Mouse (Mus musculus): ENCODE measurements around the gene Bphl. TPM values are rescaled to one million over a fixed set of nuclear protein-coding genes. Genes with fewer than 3 reads are reported as not detected.
"Not testable (repeated sequence)": the region's sequence is repeated elsewhere in the genome, so short reads cannot be mapped to it uniquely, and the experiment has no call there.

Gene Bphl
- polyA plus RNA-seq, 1 experiment from 2014 or later, result 60.4 TPM

DNA sequence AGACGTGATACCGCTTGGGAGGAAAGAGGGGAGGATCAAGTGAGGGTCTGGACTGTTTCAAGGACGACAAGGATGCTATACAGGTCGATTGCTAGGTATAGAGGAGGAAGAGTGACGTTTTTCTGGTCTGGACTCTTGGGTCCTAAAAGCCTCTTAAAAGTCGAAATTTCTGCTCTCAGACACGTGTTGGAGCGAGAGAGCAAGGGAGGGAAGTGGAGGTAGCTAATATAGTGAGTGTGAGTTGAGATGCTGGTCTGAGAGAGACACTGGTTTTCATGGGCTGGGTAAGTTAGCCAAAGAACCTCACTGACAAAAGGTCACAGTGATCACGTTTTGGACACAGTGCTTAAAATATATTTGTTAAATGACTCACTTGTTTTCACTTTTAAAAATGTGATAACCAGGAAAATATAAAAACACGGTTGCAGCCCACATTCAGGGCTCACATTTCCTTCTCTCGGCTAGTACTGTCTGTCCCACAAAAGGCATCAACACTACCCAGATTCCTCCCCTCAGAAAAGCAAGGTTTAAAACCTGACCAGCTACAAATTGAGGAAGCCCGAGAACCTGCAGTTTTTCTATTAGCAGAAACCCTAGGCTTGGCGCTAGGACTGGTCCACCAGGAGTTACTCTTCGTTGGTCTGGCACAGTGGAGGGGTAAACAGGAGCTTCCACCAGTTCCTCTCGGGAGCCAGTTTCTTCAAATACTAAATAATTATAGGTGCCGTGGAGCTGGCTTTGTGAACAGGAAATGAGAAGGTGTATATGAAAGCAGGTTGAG, 41.3 kb downstream of the Bphl start:
- Histone ChIP-seq H3K9ac (0 out of 2 replicates have a peak overlapping the region, but pooled peaks have one; percentile 67), H3K9me3 (no peaks in the 10 kb centered on the region), H3K27ac (no peak overlapping the region), H3K36me3 (no peaks in the 10 kb centered on the region), H3K4me2 (replicated peaks) (peak overlapping the region; percentile 94), H3K27me3 (replicated peaks) (no peaks in the 10 kb centered on the region), H3K4me3 (replicated peaks) (peak overlapping the region; percentile 72; the same call in 1 of the 2 replicates), H3K4me1 (replicated peaks) (0 out of 2 replicates have a peak, but pooled peaks cover 10% of the 10 kb centered on the region)
- peak; percentile 36; the same call in 1 of the 2 replicates for ATAC-seq
- 37% methylated on average over 16 of the region's 16 CpGs for WGBS

DNA sequence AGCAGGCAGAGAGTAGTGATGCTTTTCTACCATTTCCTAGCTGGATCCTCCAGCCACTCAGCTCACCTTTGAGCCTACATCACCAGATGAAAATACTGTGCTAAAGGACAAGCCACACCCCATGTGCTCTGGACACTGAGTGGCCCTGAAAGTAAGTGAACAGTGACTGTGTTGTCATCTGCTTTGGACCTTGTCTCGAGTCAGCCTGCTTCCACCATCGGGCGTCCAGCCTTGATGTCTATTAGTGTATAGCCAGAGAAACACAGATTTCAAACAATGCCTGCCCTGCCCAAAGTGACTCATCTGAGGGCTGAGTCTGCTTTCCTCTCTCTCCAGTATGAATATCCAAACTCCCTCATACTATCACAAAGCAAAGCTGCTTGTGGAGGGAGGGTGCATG, 42.4 kb downstream of the Bphl start:
- Histone ChIP-seq H3K9ac (no peak overlapping the region), H3K4me3 (replicated peaks) (no peak overlapping the region), H3K36me3 (no peaks in the 10 kb centered on the region), H3K27me3 (replicated peaks) (no peaks in the 10 kb centered on the region), H3K4me1 (replicated peaks) (0 out of 2 replicates have a peak, but pooled peaks cover 10% of the 10 kb centered on the region), H3K9me3 (no peaks in the 10 kb centered on the region), H3K4me2 (replicated peaks) (no peak overlapping the region), H3K27ac (no peak overlapping the region)
- no peak for ATAC-seq
- 75% methylated on average over 3 of the region's 3 CpGs for WGBS

DNA sequence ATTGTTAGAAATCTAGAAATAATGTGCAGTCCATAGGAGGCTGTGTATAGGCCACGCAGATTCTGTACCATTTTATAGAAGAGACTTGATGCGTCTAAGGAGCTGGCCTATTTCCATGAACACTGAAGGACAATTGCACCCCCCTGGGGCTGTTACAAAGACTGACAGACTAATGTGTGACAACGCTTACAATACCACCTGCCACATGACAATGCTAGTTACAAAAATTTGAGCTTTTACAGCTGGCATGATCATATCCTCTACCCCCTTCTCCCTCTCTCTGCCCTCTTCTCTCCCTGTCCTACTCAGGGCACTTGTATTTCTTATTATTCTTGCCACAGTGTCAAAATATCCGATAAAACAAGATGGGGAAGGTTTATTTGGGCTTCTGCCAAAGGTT, 44.5 kb downstream of the Bphl start:
- Histone ChIP-seq H3K36me3 (no peaks in the 10 kb centered on the region), H3K4me2 (replicated peaks) (no peak overlapping the region), H3K4me1 (replicated peaks) (0 out of 2 replicates have a peak, but pooled peaks cover 5% of the 10 kb centered on the region), H3K27ac (no peak overlapping the region), H3K9me3 (no peaks in the 10 kb centered on the region), H3K4me3 (replicated peaks) (no peak overlapping the region), H3K27me3 (replicated peaks) (no peaks in the 10 kb centered on the region), H3K9ac (no peak overlapping the region)
- ATAC-seq, result no peak
- 75% methylated on average over 4 of the region's 4 CpGs for WGBS

DNA sequence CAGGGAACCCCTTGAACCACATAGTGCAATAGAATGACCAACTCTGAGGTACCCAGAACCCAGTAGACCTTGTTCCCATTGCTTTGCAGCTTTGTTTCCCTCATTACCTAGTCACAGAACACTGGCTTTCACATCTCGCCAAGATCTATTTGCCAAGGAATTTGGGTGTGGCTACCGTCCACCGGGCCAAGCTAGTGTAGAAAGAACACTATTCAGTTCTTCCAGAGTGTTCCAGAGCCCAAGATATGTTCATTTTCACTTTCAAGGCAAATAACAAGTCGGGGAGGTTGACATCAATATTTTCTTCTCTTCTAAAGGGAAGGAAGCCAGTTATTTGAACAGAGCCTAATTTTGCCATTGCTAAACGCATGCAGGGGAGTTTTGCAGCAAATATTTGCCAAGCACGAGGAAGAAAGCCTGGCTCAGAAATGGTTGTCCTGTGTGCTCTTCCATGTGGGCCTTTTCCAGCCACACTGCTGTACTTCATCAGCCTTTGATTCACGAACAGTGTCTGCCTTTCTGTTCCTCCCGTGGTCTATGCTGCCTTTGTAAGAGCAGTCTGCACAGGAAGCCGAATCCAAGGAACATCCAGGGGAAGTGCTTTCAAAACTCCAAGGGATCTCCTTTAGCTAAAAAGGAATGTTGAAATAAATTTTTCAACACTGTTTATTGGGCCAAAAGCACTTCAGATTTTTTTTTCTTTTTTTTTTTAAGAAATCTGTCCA, 46.8 kb downstream of the Bphl start:
- no peak overlapping the region for H3K27ac ChIP-seq
- no peak for ATAC-seq
- H3K4me2 ChIP-seq (replicated peaks), result no peak overlapping the region
- 43% methylated on average over 9 of the region's 9 CpGs for WGBS
- no peak overlapping the region for H3K4me3 ChIP-seq (replicated peaks)
- no peaks in the 10 kb centered on the region for H3K4me1 ChIP-seq (replicated peaks)
- no peaks in the 10 kb centered on the region for H3K36me3 ChIP-seq
- H3K9ac ChIP-seq, result no peak overlapping the region
- H3K9me3 ChIP-seq, result no peaks in the 10 kb centered on the region
- no peaks in the 10 kb centered on the region for H3K27me3 ChIP-seq (replicated peaks)

DNA sequence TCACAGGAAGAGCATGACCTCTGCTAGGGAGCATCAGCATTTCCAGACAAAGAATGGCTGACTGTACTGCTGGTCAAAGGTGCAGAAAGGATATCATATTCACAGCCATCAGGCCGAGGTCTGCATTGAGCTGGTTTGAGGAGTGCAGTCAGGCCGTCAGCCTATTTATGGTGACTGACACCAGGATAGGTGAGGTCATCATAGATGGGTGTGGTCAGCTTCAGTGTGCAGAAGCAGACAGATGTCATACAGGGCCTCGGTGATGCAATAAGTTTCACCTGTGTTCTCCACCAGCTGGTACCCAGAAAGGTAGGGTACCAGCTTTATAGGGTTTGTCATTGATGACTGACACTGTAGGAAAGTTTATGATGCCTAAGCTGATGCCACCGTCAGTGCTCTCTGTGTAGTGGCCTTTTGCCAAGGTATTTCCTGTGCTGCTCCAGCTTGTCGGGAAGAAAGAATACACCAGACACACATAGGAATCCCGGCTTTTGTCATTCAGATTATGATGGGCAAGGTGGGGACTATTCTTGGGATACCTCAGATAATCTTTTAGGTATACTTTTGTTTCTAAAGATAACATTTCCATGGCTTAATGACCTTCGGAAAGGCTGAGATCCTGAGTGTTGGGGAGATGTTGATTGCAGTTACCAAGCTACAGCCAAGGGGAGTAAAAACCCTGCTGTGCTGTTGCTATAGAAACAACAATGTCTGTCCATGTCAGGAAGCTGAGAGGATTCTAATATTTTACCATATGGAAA, 49.8 kb downstream of the Bphl start:
- ATAC-seq, result no peak
- no peaks in the 10 kb centered on the region for H3K4me1 ChIP-seq (replicated peaks)
- no peaks in the 10 kb centered on the region for H3K36me3 ChIP-seq
- WGBS, result 52% methylated on average over 7 of the region's 7 CpGs
- H3K9me3 ChIP-seq, result no peaks in the 10 kb centered on the region
- no peak overlapping the region for H3K27ac ChIP-seq
- no peak overlapping the region for H3K4me3 ChIP-seq (replicated peaks)
- H3K4me2 ChIP-seq (replicated peaks), result no peak overlapping the region
- no peaks in the 10 kb centered on the region for H3K27me3 ChIP-seq (replicated peaks)
- H3K9ac ChIP-seq, result no peak overlapping the region

GRCm38 (mm10) chr13:34088201-34088649, 50.8 kb downstream of the Bphl start:
- ATAC-seq, result peak; percentile 8; the same call in 1 of the 2 replicates
- not testable (repeated sequence) for H3K36me3 ChIP-seq; H3K27me3 ChIP-seq (replicated peaks); H3K9ac ChIP-seq; H3K4me3 ChIP-seq (replicated peaks); H3K9me3 ChIP-seq; H3K4me2 ChIP-seq (replicated peaks); H3K27ac ChIP-seq; H3K4me1 ChIP-seq (replicated peaks)
- 61% methylated on average over 5 of the region's 5 CpGs for WGBS

GRCm38 (mm10) chr13:34088871-34089288, 51.5 kb downstream of the Bphl start:
- Histone ChIP-seq H3K27ac (no peak overlapping the region), H3K4me1 (replicated peaks) (no peaks in the 10 kb centered on the region)
- peak; percentile 63 for ATAC-seq

DNA sequence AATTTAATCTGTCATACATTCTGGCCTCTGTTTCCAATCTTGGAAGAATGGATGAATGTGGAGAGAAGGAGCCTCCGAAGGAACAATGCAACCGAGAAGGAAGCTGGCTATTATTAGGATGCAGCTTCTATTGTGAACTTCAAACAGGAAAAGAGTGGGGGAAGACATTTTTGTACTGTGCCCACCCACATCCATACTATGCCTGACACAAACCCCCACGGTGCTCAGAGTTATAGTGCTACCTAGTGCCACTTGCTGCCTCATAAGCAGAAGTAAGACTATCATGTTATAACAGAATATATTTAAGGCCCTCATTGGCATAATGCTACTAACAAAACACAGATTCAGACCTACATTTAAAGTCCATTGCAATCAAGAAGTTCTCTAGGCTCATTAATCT, 52.0 kb downstream of the Bphl start:
- 37% methylated on average over 3 of the region's 3 CpGs for WGBS
- no peaks in the 10 kb centered on the region for H3K27me3 ChIP-seq (replicated peaks)
- no peak for ATAC-seq
- no peak overlapping the region for H3K4me3 ChIP-seq (replicated peaks)
- no peaks in the 10 kb centered on the region for H3K36me3 ChIP-seq
- no peak overlapping the region for H3K9ac ChIP-seq
- no peak overlapping the region for H3K27ac ChIP-seq
- H3K4me1 ChIP-seq (replicated peaks), result no peaks in the 10 kb centered on the region
- H3K4me2 ChIP-seq (replicated peaks), result no peak overlapping the region
- no peaks in the 10 kb centered on the region for H3K9me3 ChIP-seq

More at GRCm38 (mm10) chr13:34088871-34089288, 51.5 kb downstream of the Bphl start:
- Histone ChIP-seq H3K9me3 (no peaks in the 10 kb centered on the region), H3K36me3 (no peaks in the 10 kb centered on the region), H3K4me3 (replicated peaks) (no peak overlapping the region), H3K4me2 (replicated peaks) (no peak overlapping the region), H3K9ac (no peak overlapping the region), H3K27me3 (replicated peaks) (no peaks in the 10 kb centered on the region)
- 37% methylated on average over 7 of the region's 7 CpGs for WGBS

GRCm38 (mm10) chr13:34095542-34096435, 58.4 kb downstream of the Bphl start:
- no peak overlapping the region for H3K4me2 ChIP-seq (replicated peaks)
- no peak for ATAC-seq
- H3K27ac ChIP-seq, result no peak overlapping the region
- no peak overlapping the region for H3K9ac ChIP-seq
- H3K27me3 ChIP-seq (replicated peaks), result no peaks in the 10 kb centered on the region
- 49% methylated on average over 6 of the region's 7 CpGs for WGBS
- no peak overlapping the region for H3K4me3 ChIP-seq (replicated peaks)
- no peaks in the 10 kb centered on the region for H3K9me3 ChIP-seq
- no peaks in the 10 kb centered on the region for H3K4me1 ChIP-seq (replicated peaks)
- H3K36me3 ChIP-seq, result no peaks in the 10 kb centered on the region

DNA sequence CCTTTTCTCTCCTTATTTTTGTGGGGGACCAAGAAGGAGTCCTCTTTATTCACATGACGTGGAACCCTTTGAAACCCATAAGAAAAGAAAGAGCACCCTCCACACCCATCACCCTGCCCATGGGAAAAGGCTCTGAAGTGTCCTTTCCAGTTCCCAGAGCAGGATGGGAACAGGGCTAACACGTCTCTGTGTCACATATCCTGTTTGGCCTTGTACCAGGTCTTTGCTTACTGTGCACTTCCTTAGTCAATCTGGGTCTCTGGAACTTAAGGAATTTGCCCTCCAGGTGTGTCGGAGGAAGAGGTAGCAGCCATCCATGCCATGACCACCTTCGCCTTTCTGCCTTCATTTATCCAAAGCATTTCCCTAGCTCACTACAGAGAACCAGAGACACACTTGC, 59.1 kb downstream of the Bphl start:
- no peak overlapping the region for H3K4me2 ChIP-seq (replicated peaks)
- H3K9ac ChIP-seq, result no peak overlapping the region
- no peak overlapping the region for H3K27ac ChIP-seq
- no peaks in the 10 kb centered on the region for H3K36me3 ChIP-seq
- ATAC-seq, result no peak
- H3K4me1 ChIP-seq (replicated peaks), result no peaks in the 10 kb centered on the region
- H3K27me3 ChIP-seq (replicated peaks), result no peaks in the 10 kb centered on the region
- 63% methylated on average over 4 of the region's 4 CpGs for WGBS
- H3K9me3 ChIP-seq, result no peaks in the 10 kb centered on the region
- H3K4me3 ChIP-seq (replicated peaks), result no peak overlapping the region

DNA sequence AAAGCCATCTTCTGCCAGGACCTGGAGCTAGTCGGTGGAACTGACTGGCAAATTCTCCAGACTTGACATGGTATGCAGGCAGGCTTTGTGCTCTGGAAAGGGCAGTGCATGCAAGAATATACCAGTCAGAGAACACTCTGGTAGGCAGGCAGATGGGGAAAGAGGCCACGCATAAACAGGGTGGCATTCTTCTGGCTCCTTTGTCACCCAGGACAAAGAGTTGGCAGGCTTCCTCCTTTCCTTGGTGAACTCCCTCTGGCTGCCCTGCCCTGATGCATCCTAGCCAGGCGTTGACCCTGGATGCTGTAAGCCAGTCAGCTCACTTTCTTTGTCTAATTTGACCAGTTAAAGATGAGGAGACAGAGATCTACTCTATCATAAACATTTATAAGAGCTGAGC, 59.7 kb downstream of the Bphl start:
- no peak for ATAC-seq
- Histone ChIP-seq H3K9me3 (no peaks in the 10 kb centered on the region), H3K27me3 (replicated peaks) (no peaks in the 10 kb centered on the region), H3K4me2 (replicated peaks) (no peak overlapping the region), H3K36me3 (no peaks in the 10 kb centered on the region), H3K27ac (no peak overlapping the region), H3K4me1 (replicated peaks) (no peaks in the 10 kb centered on the region), H3K9ac (no peak overlapping the region), H3K4me3 (replicated peaks) (no peak overlapping the region)
- 75% methylated on average over 3 of the region's 3 CpGs for WGBS

Data from intestine, embryonic 15.5 days (tissue).